Mouse (Mus musculus) forebrain, embryonic 11.5 days (tissue): ENCODE results near the gene Ctsw. TPM values are rescaled to one million over a fixed set of nuclear protein-coding genes. Genes with fewer than 3 reads are reported as not detected.
A peak's percentile ranks its signal among the peaks of the same experiment; 100 is the strongest.

Experiments used
- ATAC-seq: fragments of 200-750 bp; cut with Nextera tagmentation; replicated peaks from 2 replicates; pipeline ENCODE4 v1.8.0; 2017; ENCODE audit warnings: moderate TSS enrichment; ENCODE audit not compliant: low FRiP score
- DNase-seq: peaks from one replicate; pipeline ENCODE4 v3.0.0-alpha.2; 2017; ENCODE audit warnings: low spot score
- H3K27ac ChIP-seq: fragments of 300-500 bp; sonication (generic); 2 replicates; pipeline ENCODE4 v1.5.1; 2014; ENCODE audit warnings: low read depth, low read length
- H3K27me3 ChIP-seq: fragments of 300-500 bp; sonication (generic); 2 replicates; pipeline ENCODE4 v1.6.1; 2014; ENCODE audit warnings: mild to moderate bottlenecking, low read length, mixed read lengths; ENCODE audit not compliant: control insufficient read depth, insufficient read depth
- H3K36me3 ChIP-seq: fragments of 300-500 bp; sonication (generic); 2 replicates; pipeline ENCODE4 v1.6.1; 2014; ENCODE audit warnings: mild to moderate bottlenecking, low read length, moderate library complexity, mixed read lengths; ENCODE audit not compliant: control insufficient read depth, insufficient read depth
- H3K4me1 ChIP-seq: fragments of 300-500 bp; sonication (generic); replicated peaks from 2 replicates; pipeline ENCODE4 v1.6.1; 2014; ENCODE audit warnings: low read length, mixed read lengths; ENCODE audit not compliant: control insufficient read depth, insufficient read depth
- H3K4me2 ChIP-seq: fragments of 300-500 bp; sonication (generic); 2 replicates; pipeline ENCODE4 v1.6.1; 2014; ENCODE audit warnings: low read depth, mild to moderate bottlenecking, low read length, moderate library complexity, mixed read lengths; ENCODE audit not compliant: severe bottlenecking
- H3K4me3 ChIP-seq: fragments of 300-500 bp; sonication (generic); 2 replicates; pipeline ENCODE4 v1.5.1; 2014; ENCODE audit warnings: low read depth, low read length
- H3K9ac ChIP-seq: fragments of 300-500 bp; sonication (generic); 2 replicates; pipeline ENCODE4 v1.6.1; 2014; ENCODE audit warnings: low read length
- H3K9me3 ChIP-seq: fragments of 300-500 bp; sonication (generic); 2 replicates; pipeline ENCODE4 v1.6.1; 2016; ENCODE audit warnings: low read length, mixed read lengths; ENCODE audit not compliant: control insufficient read depth
- WGBS: fragments of 180-500 bp; shearing (Covaris S2); extraction: QIAGEN DNeasy Blood & Tissue Kit; methylation state at CpG from one replicate; pipeline ENCODE4 v1.1.7; 2014; 5-methylcytosine and 5-hydroxymethylcytosine counted together
- polyA plus RNA-seq: library from polyadenylated mRNA; unstranded; fragments of >200 nt; fragmentation: Nextera tagmentation; extraction: Ambion mirVana; gene quantifications from 2 replicates; pipeline ENCODE4 v1.2.1, GENCODE M21; 2014

Ctsw gene
- polyA plus RNA-seq, 1 experiment from 2014 or later, result 3.4 TPM

DNA sequence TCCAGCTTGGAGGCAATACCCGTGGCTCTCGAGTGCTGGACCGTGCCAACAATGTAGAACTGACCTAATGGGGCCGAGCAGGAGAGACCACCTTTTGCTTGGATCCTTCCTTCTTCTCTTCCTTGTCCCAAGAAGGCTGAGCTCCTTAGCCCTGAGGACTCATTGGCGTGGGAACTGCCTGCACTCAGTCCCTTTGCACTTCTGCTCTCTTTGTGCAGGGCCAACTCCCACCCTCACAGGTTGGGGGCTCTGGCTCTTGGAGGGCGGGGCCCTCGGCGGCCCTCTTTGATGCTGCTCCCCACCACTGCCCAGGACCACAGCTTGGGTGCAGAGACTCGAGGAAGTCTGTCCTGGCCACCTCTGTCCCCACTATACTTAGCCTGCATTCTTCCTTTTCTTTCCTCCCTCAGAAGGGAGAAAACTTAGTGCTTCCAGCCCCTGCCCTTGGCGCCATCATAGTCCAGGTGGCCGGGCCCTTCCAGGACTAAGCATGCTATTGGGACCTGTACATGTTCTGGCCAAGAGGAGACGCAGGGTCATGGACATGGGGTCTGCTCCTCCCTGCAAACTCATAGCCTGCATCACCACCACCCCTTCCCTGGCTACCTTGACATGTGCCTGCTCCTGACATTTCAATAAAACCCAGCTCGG is 41.5 kb downstream of the Ctsw start:
- no peak for DNase-seq
- peaks cover 17% of the 10 kb centered on the region; the same call in 1 of the 2 replicates for H3K4me1 ChIP-seq
- H3K27me3 ChIP-seq, result no peaks in the 10 kb centered on the region
- H3K4me3 ChIP-seq, result peak overlapping the region; percentile 83; the same call in 1 of the 2 replicates
- no peaks in the 10 kb centered on the region for H3K9me3 ChIP-seq
- H3K27ac ChIP-seq, result no peak overlapping the region
- 92% methylated on average over 13 of the region's 13 CpGs for WGBS
- H3K36me3 ChIP-seq, result peaks cover 5% of the 10 kb centered on the region; the same call in 1 of the 2 replicates
- ATAC-seq, result no peak
- peak overlapping the region; percentile 85; the same call in 1 of the 2 replicates for H3K4me2 ChIP-seq
- no peak overlapping the region for H3K9ac ChIP-seq

DNA sequence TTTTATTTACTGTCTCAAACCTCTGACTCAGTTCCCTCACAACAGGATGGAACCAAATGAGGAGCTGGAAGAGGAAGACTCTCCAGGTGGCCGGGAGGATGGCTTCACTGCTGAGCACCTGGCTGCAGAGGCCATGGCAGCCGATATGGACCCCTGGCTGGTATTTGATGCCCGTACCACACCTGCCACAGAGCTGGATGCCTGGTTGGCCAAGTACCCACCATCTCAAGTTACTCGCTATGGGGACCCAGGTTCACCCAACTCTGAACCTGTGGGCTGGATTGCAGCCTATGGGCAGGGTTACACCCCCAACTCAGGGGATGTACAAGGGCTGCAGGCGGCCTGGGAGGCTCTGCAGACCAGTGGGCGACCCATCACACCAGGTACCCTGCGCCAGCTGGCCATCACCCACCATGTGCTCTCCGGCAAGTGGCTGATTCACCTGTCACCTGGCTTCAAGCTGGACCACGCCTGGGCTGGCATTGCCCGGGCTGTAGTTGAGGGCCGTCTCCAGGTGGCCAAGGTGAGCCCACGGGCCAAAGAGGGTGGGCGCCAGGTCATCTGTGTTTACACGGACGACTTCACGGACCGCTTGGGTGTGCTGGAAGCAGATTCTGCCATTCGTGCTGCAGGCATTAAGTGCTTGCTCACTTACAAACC is 42.3 kb downstream of the Ctsw start:
- WGBS, result 88% methylated on average over 18 of the region's 18 CpGs
- Histone ChIP-seq H3K4me2 (peak overlapping the region; percentile 85), H3K9me3 (no peaks in the 10 kb centered on the region), H3K27me3 (no peaks in the 10 kb centered on the region), H3K36me3 (peaks cover 7% of the 10 kb centered on the region; the same call in 1 of the 2 replicates), H3K27ac (peak overlapping the region; percentile 66; the same call in 1 of the 2 replicates), H3K9ac (peak overlapping the region; percentile 94), H3K4me3 (peak overlapping the region; percentile 83), H3K4me1 (peaks cover 17% of the 10 kb centered on the region; the same call in 1 of the 2 replicates)
- ATAC-seq (no peak), DNase-seq (no peak)

DNA sequence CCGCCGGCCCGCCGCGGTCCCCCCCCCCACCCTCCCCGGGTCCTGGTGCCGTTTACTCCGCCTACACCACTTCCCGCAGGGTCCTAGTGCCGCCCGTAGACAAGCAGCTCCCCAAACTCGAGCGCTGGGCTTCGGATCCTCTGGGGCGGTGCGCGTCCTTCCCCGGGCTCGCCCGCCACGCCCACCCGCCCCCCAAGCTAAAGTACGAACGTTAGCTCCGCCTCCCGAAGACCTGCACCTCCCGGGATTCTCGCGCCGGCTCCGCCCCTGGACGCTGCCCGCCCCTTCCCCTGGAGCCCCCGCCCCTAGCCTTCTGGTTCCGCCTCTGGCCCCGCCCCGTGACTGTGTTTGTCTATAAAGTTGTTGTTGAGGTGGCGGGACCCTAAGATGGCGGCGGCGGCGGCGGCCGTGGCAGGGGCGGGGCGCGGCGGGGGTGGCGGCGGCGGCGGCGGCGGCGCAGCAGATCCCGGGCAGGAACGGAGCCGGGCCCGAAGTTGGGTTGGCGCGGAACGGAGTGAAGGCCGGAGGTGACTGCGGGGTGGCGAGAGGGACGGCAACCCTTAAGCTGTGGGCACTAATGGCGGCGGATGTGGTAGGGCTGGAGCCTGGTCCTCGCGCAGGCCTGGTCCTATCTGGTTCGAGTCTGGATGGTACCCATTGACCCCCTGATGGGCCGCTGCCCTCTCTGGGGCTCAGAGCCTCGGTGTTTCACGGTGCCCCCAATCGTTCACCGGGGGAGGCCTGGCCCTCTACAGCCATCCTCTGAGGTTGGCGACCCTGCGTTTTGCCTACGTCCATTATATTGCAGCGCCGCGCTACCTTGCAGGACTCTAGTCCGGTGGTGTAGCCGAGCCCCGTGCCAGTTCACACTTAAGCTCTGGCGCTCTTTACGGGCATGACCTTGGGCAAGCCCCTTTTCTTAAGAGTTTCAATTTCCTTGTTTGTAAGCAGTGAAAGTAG is 43.2 kb downstream of the Ctsw start, which contains the start of the genes Drap1 and AI837181:
Drap1 (minus strand) TSS at position 198 of the 960 bp plus-strand sequence.
AI837181 (plus strand) TSS at position 363 of the 960 bp plus-strand sequence.
- Histone ChIP-seq H3K27ac (peak within 1 kb of the TSS; percentile 82), H3K4me2 (peak within 1 kb of the TSS; percentile 91), H3K4me1 (peaks cover 17% of the 10 kb centered on the region; the same call in 1 of the 2 replicates), H3K9ac (peak within 1 kb of the TSS; percentile 94), H3K27me3 (no peaks in the 10 kb centered on the region), H3K36me3 (peaks cover 7% of the 10 kb centered on the region; the same call in 1 of the 2 replicates), H3K9me3 (no peaks in the 10 kb centered on the region), H3K4me3 (peak within 1 kb of the TSS; percentile 83)
- peak; percentile 100 for DNase-seq
- WGBS, result under 1% methylated on average over 48 of the region's 87 CpGs
- peak; percentile 92 for ATAC-seq

DNA sequence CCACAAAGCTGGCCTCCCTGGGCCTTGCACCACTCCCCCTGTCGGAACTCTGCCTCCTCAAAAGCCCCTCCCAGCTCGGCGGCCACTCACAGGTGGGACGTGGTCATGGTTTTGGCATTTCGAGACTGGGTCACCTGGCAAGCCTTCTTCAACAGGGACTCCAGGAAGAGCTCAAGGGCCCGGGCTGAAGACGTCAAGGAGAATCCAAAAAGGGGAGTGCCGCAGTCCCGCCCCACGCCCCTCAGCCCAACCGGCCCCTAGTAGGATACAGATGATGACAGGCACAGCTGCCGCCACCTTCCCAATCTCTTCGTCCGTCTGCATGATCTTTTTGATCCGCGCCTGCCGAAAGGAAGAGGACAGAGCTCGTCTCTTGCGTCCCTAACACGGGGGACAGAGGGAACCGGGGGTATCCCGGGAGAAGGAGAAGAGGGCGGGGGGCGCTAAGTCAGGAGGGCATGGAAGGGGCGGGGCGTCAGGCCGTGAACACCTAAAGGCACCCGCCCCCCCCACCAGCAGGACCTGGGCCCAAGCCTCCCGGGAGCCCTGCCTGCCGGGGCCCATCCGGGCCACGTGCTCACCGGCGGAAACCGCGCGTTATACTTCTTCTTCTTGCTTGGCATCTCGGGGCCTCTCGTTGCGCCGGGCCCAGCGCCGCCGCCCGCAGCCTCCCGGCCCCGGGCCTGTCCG is 44.1 kb downstream of the Ctsw start:
- DNase-seq, result no peak
- Histone ChIP-seq H3K36me3 (peaks cover 7% of the 10 kb centered on the region; the same call in 1 of the 2 replicates), H3K4me2 (peak overlapping the region; percentile 91), H3K4me1 (peaks cover 17% of the 10 kb centered on the region; the same call in 1 of the 2 replicates), H3K9me3 (no peaks in the 10 kb centered on the region), H3K27me3 (no peaks in the 10 kb centered on the region), H3K4me3 (peak overlapping the region; percentile 83), H3K27ac (peak overlapping the region; percentile 82), H3K9ac (peak overlapping the region; percentile 94)
- under 1% methylated on average over 33 of the region's 48 CpGs for WGBS
- ATAC-seq, result peak; percentile 70

DNA sequence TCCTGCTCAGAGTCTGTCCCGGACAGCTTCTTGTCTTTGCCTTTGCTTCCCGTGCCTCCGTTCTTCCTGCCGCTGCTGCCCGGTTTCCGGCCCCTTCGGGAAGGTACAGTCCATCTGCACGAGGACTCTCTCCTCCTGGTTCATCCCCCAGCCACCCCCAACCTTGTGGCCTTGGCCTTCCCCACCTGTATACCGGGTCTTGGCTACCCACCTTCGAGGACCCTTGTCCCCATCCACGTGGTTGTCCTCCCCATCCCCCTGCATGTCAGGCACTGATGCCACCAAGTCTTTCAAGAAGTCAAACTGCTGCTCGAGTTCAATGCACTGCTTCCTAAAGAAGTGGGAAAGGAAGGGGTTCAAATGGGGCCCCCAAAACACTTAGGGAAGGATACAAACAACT is 44.7 kb downstream of the Ctsw start:
- Histone ChIP-seq H3K9ac (peak overlapping the region; percentile 94), H3K27ac (no peak overlapping the region), H3K4me2 (peak overlapping the region; percentile 91), H3K4me3 (peak overlapping the region; percentile 83), H3K4me1 (peaks cover 17% of the 10 kb centered on the region; the same call in 1 of the 2 replicates), H3K27me3 (no peaks in the 10 kb centered on the region), H3K9me3 (no peaks in the 10 kb centered on the region), H3K36me3 (peaks cover 7% of the 10 kb centered on the region; the same call in 1 of the 2 replicates)
- ATAC-seq (no peak), DNase-seq (no peak)
- WGBS, result 66% methylated on average over 12 of the region's 12 CpGs

DNA sequence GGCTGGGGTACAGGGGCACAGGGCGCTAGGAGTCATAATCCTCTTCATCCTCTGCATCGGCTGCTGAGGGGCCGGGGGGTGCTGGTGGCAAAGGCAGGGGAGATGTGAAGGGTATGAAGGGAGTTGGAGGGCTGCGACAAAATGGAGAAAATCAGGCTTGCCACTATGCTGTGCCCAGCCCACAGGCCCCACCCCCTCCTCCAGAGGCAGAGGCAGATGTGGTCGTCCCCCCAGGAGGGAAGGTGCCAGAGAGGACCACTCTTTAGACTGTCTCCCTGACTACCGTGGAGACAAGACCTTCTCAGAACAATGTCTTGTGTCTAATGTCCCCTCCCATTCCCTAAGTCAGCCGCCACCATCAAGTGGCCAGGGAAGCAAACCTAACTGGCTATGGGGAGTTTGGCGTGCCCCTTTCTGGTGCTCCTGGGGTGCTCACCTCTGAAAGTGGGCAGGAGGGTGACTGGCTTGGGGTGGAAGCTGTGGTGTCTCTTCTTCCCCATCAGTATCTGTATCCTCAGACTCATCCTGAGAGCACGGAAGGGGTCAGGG is 45.3 kb downstream of the Ctsw start:
- ATAC-seq (no peak), DNase-seq (no peak)
- H3K27ac ChIP-seq, result no peak overlapping the region
- H3K27me3 ChIP-seq, result no peaks in the 10 kb centered on the region
- peak overlapping the region; percentile 91 for H3K4me2 ChIP-seq
- no peak overlapping the region for H3K4me3 ChIP-seq
- no peaks in the 10 kb centered on the region for H3K9me3 ChIP-seq
- H3K9ac ChIP-seq, result peak overlapping the region; percentile 7; the same call in 1 of the 2 replicates
- 78% methylated on average over 9 of the region's 9 CpGs for WGBS
- H3K36me3 ChIP-seq, result peaks cover 7% of the 10 kb centered on the region; the same call in 1 of the 2 replicates
- H3K4me1 ChIP-seq, result peaks cover 17% of the 10 kb centered on the region; the same call in 1 of the 2 replicates

DNA sequence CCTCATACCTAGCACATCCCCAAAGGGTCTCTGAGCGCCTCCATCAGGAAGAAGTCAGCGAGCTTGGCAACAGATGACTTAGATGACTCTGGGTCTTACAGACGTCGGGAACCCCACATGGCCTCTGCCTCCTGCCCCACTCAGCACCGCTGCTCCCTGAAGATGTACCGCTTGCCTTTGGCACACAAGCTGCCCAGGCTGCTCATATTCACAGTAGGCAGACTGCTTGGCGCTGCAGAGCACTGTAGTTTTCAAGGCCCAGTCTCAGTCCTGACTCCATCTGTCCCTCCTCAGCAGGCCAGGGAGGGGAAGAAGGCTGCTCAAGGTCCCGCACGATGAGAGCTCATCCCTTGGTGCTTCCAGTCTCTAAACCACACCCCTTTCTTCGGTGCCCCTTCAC is 46.0 kb downstream of the Ctsw start:
- Histone ChIP-seq H3K4me3 (no peak overlapping the region), H3K27me3 (no peaks in the 10 kb centered on the region), H3K27ac (no peak overlapping the region), H3K4me1 (peaks cover 17% of the 10 kb centered on the region; the same call in 1 of the 2 replicates), H3K4me2 (no peak overlapping the region), H3K9me3 (no peaks in the 10 kb centered on the region), H3K9ac (no peak overlapping the region), H3K36me3 (peaks cover 7% of the 10 kb centered on the region; the same call in 1 of the 2 replicates)
- DNase-seq (no peak), ATAC-seq (no peak)
- WGBS, result 89% methylated on average over 10 of the region's 10 CpGs
